Mouse (Mus musculus) cortical plate, adult 2 months (tissue): Measurements from ENCODE around the gene Mical2. TPM values are rescaled to one million over a fixed set of nuclear protein-coding genes. Genes with fewer than 3 reads are reported as not detected.

Source experiments
- H3K27ac ChIP-seq: fragments of 200-500 bp; 2 replicates; pipeline ENCODE4 v1.5.1; 2012; ENCODE audit warnings: low read length, control low read depth, inconsistent platforms; ENCODE audit not compliant: insufficient read depth
- H3K4me1 ChIP-seq: fragments of 200-500 bp; 2 replicates; pipeline ENCODE4 v1.6.1; 2011; ENCODE audit warnings: low read length; ENCODE audit not compliant: control insufficient read depth, insufficient read depth
- H3K4me3 ChIP-seq: fragments of 200-500 bp; 2 replicates; pipeline ENCODE4 v1.5.1; 2011; ENCODE audit warnings: mild to moderate bottlenecking, low read length, control low read depth; ENCODE audit not compliant: insufficient read depth
- CTCF ChIP-seq: fragments of 200-500 bp; IDR thresholded peaks from 2 replicates; pipeline ENCODE4 v1.5.1; 2011; ENCODE audit warnings: mild to moderate bottlenecking, control low read depth, low read length; ENCODE audit not compliant: insufficient read depth; ENCODE audit errors: extremely low read depth
- POLR2A ChIP-seq: fragments of 200-500 bp; IDR thresholded peaks from 2 replicates; pipeline ENCODE4 v1.6.1; 2011; ENCODE audit warnings: mild to moderate bottlenecking, low read length, control low read depth; ENCODE audit not compliant: insufficient read depth; ENCODE audit errors: extremely low read depth
- polyA plus RNA-seq: library from polyadenylated mRNA; depleted of rRNA; stranded (reverse); fragments of >200 nt; gene quantifications from 2 replicates; pipeline ENCODE4 v1.2.3, GENCODE M21; 2012

Gene Mical2
- polyA plus RNA-seq, 1 experiment, result 371 TPM

DNA sequence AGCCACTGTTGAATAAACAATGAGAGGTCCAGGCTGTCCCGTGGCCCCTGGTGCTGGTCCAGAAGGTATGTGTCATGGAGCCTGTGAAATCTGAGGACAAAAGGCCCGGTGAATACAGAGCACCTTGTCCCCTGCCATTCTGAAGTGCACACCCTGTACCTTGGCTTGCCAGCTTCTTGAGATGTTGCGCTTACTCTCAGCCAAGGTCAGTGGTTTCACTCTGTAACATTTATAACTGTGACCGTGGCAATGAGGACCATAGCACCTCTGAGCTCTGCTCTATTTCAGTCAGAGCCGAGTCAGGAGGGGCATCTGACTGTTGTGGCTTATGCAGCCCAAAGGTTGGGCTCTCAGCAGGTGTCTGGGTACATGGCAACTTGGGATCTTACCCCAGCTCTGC lies 31.4 kb upstream of the Mical2 start:
- Histone ChIP-seq H3K4me3 (no peak overlapping the region), H3K4me1 (peaks cover 9% of the 10 kb centered on the region), H3K27ac (no peak overlapping the region)
- TF ChIP-seq POLR2A (no peak), CTCF (no peak)

DNA sequence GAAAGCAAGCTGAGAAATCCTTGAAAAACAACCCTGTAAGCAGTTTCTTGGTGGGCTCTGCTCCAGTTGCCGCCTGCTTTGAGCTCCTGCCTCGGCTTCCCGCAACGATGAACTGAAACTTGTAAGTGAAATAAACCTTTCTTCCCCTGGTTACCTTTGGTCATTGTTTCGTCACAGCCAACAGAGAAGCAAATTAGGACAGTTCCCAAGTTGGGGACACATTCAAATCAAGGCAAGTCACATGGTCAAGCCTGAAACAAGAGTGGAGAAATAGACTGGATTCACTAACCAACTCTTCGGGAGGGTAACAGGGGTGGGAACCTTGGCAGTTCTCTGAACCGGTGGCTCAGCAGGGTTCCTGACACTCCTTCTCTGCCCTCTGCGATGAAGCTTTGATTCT lies 28.2 kb upstream of the Mical2 start:
- no peak overlapping the region for H3K27ac ChIP-seq
- H3K4me1 ChIP-seq, result peaks cover 5% of the 10 kb centered on the region; the same call in 1 of the 2 replicates
- TF ChIP-seq POLR2A, result no peak
- no peak for TF ChIP-seq CTCF
- H3K4me3 ChIP-seq, result no peak overlapping the region

DNA sequence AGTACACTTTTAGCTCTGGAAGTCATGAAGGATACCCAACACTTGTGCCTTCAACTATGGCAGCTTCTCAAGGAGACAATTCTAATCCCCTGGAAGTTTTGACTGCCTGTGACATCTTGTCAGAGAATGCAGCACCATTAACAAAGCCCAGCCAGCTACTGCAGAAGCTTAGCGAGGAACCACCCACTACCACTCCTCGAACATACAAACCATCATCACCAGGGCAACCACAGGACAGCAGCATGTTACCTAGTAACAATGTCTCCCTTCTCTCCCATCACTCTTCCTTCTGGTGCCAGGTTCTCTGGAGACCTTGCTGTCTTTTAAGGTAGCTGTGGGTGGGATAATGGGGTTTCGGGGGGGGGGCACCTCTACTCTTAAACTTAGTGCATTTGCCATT lies 26.3 kb upstream of the Mical2 start:
- no peak for TF ChIP-seq POLR2A
- TF ChIP-seq CTCF, result no peak

DNA sequence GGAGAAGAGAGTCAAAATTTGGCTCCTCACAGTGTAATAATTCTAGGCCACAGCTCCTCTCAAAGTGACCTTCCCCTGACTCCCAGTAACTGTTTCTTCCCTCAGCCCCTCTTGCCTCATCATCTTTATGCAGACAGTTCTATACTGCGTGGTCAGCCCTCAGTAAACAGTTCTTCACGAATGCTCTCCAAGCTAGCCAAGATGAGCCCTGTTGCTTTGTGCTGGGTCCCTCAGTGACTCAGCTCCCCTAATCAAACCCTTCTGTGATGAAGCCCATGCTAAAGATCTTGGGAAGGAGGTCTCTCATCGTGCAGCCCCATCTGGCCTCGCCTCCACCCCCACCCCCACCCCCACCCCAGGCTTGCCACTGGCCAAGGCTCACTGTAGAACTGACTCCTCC lies 24.9 kb upstream of the Mical2 start:
- Histone ChIP-seq H3K27ac (no peak overlapping the region), H3K4me3 (no peak overlapping the region), H3K4me1 (peaks cover 11% of the 10 kb centered on the region)
- TF ChIP-seq POLR2A, result no peak
- TF ChIP-seq CTCF, result no peak

More for the DNA sequence above, 26.3 kb upstream of the Mical2 start:
- no peak overlapping the region for H3K4me3 ChIP-seq
- H3K4me1 ChIP-seq, result peaks cover 7% of the 10 kb centered on the region
- no peak overlapping the region for H3K27ac ChIP-seq

DNA sequence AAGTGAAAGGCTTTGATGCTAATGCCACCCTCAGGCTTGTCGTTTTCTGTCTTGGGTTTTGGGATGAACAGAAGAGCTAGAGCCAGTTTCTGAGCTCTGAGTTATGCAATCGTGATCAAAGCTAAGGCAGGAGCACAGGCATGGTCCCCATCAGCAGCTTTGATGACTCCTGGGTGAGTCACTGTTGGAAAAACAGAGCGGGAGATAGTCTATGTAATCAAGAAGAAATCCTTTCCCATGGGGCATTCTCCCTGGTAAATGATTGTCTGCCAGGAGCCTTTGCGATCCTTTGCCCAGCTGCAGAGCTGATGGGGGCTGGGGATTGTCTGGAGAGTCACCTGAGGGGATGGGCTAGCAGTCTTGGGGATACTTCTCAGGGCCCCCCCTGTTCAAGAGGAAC lies 23.5 kb upstream of the Mical2 start:
- Histone ChIP-seq H3K4me1 (peaks cover 11% of the 10 kb centered on the region), H3K4me3 (no peak overlapping the region), H3K27ac (peak overlapping the region; percentile 84)
- TF ChIP-seq CTCF (no peak), POLR2A (no peak)

DNA sequence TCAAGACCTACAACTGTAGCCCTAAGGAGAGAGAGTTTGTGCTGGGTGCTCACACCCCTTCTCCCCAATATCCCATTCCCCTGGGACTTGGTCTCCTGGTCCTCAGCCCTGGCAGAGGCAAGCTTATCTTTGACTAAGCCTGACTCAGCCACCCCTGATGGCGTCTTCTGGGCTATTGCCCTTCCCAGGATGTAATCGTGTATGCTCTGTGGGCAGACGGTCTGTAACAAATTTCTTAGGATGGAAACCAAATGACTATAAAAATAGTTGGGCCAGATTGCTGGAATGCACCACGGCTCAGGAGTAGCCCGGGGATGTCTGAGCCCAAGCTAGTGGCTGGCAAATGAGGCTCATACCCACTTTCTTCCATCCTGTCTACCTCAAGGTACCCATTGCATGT lies 22.8 kb upstream of the Mical2 start:
- Histone ChIP-seq H3K4me1 (peaks cover 14% of the 10 kb centered on the region), H3K4me3 (no peak overlapping the region), H3K27ac (peak overlapping the region; percentile 84)
- TF ChIP-seq CTCF, result no peak
- no peak for TF ChIP-seq POLR2A

DNA sequence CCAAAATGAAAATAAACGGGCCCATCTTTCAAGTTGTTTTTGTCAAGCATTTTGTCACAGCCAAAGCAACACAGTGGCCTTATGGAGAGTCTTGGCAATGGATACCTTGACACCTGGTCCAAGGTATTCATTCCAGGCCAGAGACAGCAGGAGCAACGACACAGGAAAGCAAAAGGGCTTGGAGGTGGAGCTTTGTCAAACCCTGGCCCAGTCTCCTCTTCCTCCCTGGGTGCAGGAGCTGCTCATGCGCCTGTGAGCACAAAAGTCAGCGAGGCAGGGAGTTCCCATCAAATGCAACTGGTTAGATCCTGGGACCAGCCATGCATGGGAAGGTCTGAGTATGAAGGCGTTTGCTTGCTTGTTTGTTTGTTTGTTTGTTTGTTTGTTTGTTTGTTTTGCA lies 21.7 kb upstream of the Mical2 start:
- no peak overlapping the region for H3K4me3 ChIP-seq
- H3K27ac ChIP-seq, result peak overlapping the region; percentile 54

DNA sequence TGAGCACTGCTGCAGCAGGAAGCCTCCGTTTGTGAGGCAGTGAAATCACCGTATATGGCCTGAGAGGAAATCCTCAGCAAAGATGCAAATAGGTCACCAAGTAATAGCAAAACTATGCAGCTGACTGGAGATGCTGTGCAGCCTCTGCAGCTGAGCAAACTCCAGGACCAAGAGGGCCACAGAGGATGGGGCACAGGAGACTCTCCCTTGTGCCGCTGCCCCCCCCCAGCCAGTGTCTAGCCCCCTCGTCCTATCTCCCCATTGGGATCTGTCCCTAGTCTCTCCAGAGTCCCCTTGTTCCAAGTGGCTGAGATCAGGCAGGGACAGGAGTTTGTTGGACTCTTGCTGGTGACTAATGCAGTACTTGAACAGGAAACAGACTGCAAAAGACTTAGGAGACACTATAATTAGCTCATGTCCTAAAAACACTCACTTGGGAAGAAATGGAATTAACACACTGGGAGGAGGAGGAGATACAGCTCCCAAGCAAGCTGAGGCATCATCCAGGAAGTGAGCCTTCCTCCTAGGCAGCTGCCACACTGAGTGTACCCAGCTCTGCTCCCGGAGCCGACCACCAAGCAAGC lies 21.2 kb upstream of the Mical2 start:
- TF ChIP-seq CTCF (no peak), POLR2A (0 out of 2 replicates have a peak, but pooled peaks have one; percentile 35)

More for the DNA sequence above, 21.7 kb upstream of the Mical2 start:
- H3K4me1 ChIP-seq, result peaks cover 15% of the 10 kb centered on the region
- TF ChIP-seq CTCF (no peak), POLR2A (no peak)

DNA sequence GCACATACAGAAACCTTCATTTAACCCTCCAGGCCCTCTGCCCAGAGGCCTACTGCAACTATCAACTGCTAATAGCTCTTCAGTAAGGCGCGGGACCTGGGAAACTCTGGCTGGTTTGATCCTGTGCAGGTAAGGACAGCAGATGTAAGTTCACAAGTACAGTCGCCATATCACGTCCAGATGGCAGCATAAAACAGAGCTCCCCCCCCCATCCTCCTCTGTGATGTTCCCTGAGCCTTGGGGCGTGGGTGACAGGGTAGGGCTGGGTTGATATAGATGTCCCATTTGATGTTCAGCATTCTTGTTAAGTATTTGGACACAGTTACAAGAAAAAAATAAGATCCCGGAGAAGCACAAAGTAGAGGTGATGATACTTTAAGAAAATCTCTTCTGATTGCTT lies 20.1 kb upstream of the Mical2 start:
- no peak overlapping the region for H3K4me3 ChIP-seq
- no peak overlapping the region for H3K27ac ChIP-seq
- TF ChIP-seq POLR2A (no peak), CTCF (no peak)
- peaks cover 15% of the 10 kb centered on the region for H3K4me1 ChIP-seq

More for the DNA sequence above, 21.2 kb upstream of the Mical2 start:
- H3K4me3 ChIP-seq, result no peak overlapping the region
- H3K27ac ChIP-seq, result peak overlapping the region; percentile 83
- peaks cover 15% of the 10 kb centered on the region for H3K4me1 ChIP-seq

DNA sequence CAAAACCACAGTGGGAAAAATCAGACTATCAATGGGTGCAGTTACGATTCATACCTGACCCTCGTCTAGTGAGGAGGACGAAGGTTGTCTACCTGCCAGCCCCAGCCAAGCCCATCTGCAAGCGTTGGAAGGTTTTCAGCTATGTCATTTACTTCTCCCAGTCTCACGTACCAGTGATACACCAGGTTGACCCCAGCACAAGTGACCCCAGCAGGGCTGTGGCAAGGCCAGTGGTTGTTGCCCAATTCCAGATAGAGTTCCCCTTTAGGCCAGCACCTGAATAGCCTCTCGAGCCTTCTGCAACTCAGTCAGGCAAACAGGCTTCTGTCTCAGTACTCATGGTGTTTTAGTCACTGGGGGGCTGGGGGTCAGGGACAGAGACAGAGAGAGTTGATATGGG lies 17.9 kb upstream of the Mical2 start:
- Histone ChIP-seq H3K4me1 (peaks cover 17% of the 10 kb centered on the region), H3K4me3 (no peak overlapping the region), H3K27ac (0 out of 2 replicates have a peak overlapping the region, but pooled peaks have one; percentile 51)
- no peak for TF ChIP-seq CTCF
- TF ChIP-seq POLR2A, result no peak
